Mouse (Mus musculus) embryonic facial prominence, embryonic 14.5 days (tissue): ENCODE data around the gene Herc4. TPM values are rescaled to one million over a fixed set of nuclear protein-coding genes. Genes with fewer than 3 reads are reported as not detected.

Source experiments
- ATAC-seq: fragments of 200-750 bp; cut with Nextera tagmentation; 2 replicates; pipeline ENCODE4 v1.8.0; 2017; ENCODE audit warnings: low read depth, moderate number of reproducible peaks, moderate TSS enrichment
- DNase-seq: peaks from one replicate; pipeline ENCODE4 v3.0.0-alpha.2; 2015; ENCODE audit warnings: low spot score
- H3K27ac ChIP-seq: fragments of 300-500 bp; sonication (generic); replicated peaks from 2 replicates; pipeline ENCODE4 v1.5.1; 2014; ENCODE audit warnings: low read depth, mild to moderate bottlenecking, low read length, moderate library complexity
- H3K27me3 ChIP-seq: fragments of 300-500 bp; sonication (generic); replicated peaks from 2 replicates; pipeline ENCODE4 v1.6.1; 2014; ENCODE audit warnings: low read length; ENCODE audit not compliant: control insufficient read depth, insufficient read depth
- H3K36me3 ChIP-seq: fragments of 300-500 bp; sonication (generic); 2 replicates; pipeline ENCODE4 v1.6.1; 2014; ENCODE audit warnings: low read length, mixed read lengths; ENCODE audit not compliant: control insufficient read depth, insufficient read depth
- H3K4me1 ChIP-seq: fragments of 300-500 bp; sonication (generic); 2 replicates; pipeline ENCODE4 v1.6.1; 2014; ENCODE audit warnings: antibody characterized with exemption, low read length; ENCODE audit not compliant: control insufficient read depth, insufficient read depth
- H3K4me2 ChIP-seq: fragments of 300-500 bp; sonication (generic); 2 replicates; pipeline ENCODE4 v1.6.1; 2014; ENCODE audit warnings: low read depth, mild to moderate bottlenecking, low read length, moderate library complexity, mixed read lengths
- H3K4me3 ChIP-seq: fragments of 300-500 bp; sonication (generic); 2 replicates; pipeline ENCODE4 v1.5.1; 2014; ENCODE audit warnings: low read depth, mild to moderate bottlenecking, low read length
- H3K9ac ChIP-seq: fragments of 300-500 bp; sonication (generic); 2 replicates; pipeline ENCODE4 v1.6.1; 2014; ENCODE audit warnings: low read depth, mild to moderate bottlenecking, low read length, moderate library complexity, mixed read lengths
- H3K9me3 ChIP-seq: fragments of 300-500 bp; sonication (generic); 2 replicates; pipeline ENCODE4 v1.6.1; 2016; ENCODE audit warnings: low read length; ENCODE audit not compliant: control insufficient read depth
- WGBS: fragments of 180-500 bp; shearing (Covaris S2); extraction: QIAGEN DNeasy Blood & Tissue Kit; methylation state at CpG from one replicate; pipeline ENCODE4 v1.1.7; 2014; 5-methylcytosine and 5-hydroxymethylcytosine counted together
- polyA plus RNA-seq: library from polyadenylated mRNA; unstranded; fragments of >200 nt; fragmentation: Nextera tagmentation; extraction: Ambion mirVana; gene quantifications from 2 replicates; pipeline ENCODE4 v1.2.1, GENCODE M21; 2014

Herc4 gene
- polyA plus RNA-seq, 1 experiment from 2014 or later = 38.6 TPM

- WGBS = 86% methylated on average over 1 of the region's 1 CpGs
- Histone ChIP-seq H3K27ac (no peak overlapping the region), H3K9me3 (no peaks in the 10 kb centered on the region), H3K4me1 (no peaks in the 10 kb centered on the region), H3K27me3 (no peaks in the 10 kb centered on the region), H3K36me3 (peaks cover 78% of the 10 kb centered on the region), H3K4me2 (no peak overlapping the region), H3K4me3 (no peak overlapping the region), H3K9ac (no peak overlapping the region)
- ATAC-seq (no peak), DNase-seq (no peak)
Observed at GRCm38 (mm10) chr10:63327091-63327490, 83.5 kb downstream of the Herc4 start.

DNA sequence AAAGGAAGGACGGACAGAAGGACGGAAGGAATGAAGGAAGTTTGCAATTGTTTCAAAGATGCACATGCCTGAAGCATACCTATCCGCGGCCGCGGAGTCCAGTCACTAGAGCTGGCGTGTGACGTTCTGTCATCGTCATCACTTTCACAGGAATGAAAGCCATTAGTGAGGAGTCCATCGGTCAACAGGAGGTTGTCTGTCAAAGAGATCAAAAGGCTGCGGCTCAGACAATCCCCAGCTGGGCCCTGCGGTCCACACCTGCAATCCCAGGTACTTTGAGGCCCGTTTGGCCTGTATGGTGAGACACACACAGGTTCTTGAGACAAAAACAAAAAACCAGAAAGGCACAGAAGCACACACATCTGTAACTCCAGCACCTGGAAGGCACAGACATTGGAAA, 93.3 kb downstream of the Herc4 start:
- no peak for DNase-seq
- ATAC-seq = no peak

GRCm38 (mm10) chr10:63337326-63337725, 93.7 kb downstream of the Herc4 start:
- peaks cover 26% of the 10 kb centered on the region for H3K36me3 ChIP-seq
- no peaks in the 10 kb centered on the region for H3K9me3 ChIP-seq
- peak overlapping the region; percentile 98 for H3K9ac ChIP-seq
- H3K4me1 ChIP-seq = peaks cover 11% of the 10 kb centered on the region
- peak overlapping the region; percentile 81 for H3K4me3 ChIP-seq
- ATAC-seq (no peak), DNase-seq (no peak)
- peak overlapping the region; percentile 71 for H3K4me2 ChIP-seq
- no peaks in the 10 kb centered on the region for H3K27me3 ChIP-seq
- WGBS = 20% methylated on average over 5 of the region's 5 CpGs
- H3K27ac ChIP-seq = no peak overlapping the region

More for the DNA sequence above, 93.3 kb downstream of the Herc4 start:
- Histone ChIP-seq H3K9ac (peak overlapping the region; percentile 98; the same call in 1 of the 2 replicates), H3K36me3 (peaks cover 26% of the 10 kb centered on the region), H3K4me3 (peak overlapping the region; percentile 81), H3K4me1 (peaks cover 11% of the 10 kb centered on the region), H3K9me3 (no peaks in the 10 kb centered on the region), H3K4me2 (peak overlapping the region; percentile 71), H3K27me3 (no peaks in the 10 kb centered on the region), H3K27ac (no peak overlapping the region)
- WGBS = 62% methylated on average over 13 of the region's 13 CpGs

GRCm38 (mm10) chr10:63337951-63338836, 94.6 kb downstream of the Herc4 start:
- Histone ChIP-seq H3K9me3 (no peaks in the 10 kb centered on the region), H3K27me3 (no peaks in the 10 kb centered on the region)
- 2% methylated on average over 31 of the region's 113 CpGs for WGBS

DNA sequence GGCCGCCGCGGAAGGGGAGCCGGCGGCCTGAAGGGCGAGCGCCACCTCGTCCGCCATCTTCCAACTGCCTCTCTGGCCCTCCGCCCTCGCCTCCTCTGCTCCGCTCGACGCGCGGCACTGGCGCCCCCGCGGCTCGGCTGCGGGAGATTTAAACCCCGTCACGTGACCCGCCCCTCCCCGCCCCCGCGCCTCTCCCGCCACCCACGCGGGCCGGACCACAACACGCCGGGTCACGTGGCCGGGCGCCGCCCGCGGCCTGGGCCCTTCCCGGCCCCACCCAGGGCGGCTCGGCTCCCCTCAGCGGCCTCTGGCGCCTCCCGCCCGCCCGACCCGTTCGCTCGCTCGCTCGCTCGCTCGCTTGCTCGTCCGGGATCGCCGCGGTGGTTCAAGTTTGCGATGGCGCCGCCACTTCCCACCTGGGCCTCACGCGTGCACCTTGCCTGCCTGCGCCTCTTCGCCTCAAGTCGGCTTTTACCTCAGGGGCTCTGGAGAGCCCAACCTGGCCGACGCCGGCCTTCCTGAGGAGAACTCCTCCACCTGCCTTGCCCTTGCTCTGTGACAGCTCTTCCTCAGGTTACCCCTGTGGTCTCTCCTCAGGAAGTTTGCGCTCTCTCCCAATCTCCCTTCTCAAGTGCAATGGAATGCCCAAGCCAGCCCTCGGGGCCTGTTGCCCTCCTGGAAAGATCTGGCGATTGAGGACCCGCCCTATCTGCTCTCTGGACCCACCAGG, 95.5 kb downstream of the Herc4 start:
- 2% methylated on average over 20 of the region's 74 CpGs for WGBS
- Histone ChIP-seq H3K36me3 (peaks cover 10% of the 10 kb centered on the region), H3K4me3 (peak overlapping the region; percentile 81), H3K27ac (peak overlapping the region; percentile 94), H3K4me1 (peaks cover 11% of the 10 kb centered on the region), H3K4me2 (peak overlapping the region; percentile 71), H3K27me3 (no peaks in the 10 kb centered on the region), H3K9ac (peak overlapping the region; percentile 98), H3K9me3 (no peaks in the 10 kb centered on the region)
- ATAC-seq (peak; percentile 95), DNase-seq (peak; percentile 96)

More at GRCm38 (mm10) chr10:63337951-63338836, 94.6 kb downstream of the Herc4 start:
- peaks cover 19% of the 10 kb centered on the region for H3K36me3 ChIP-seq
- H3K4me2 ChIP-seq = peak overlapping the region; percentile 71
- peak overlapping the region; percentile 81 for H3K4me3 ChIP-seq
- DNase-seq (peak; percentile 77), ATAC-seq (peak; percentile 82)
- peak overlapping the region; percentile 94 for H3K27ac ChIP-seq
- peak overlapping the region; percentile 98 for H3K9ac ChIP-seq
- H3K4me1 ChIP-seq = peaks cover 11% of the 10 kb centered on the region

GRCm38 (mm10) chr10:63341351-63341750, 97.7 kb downstream of the Herc4 start:
- Histone ChIP-seq H3K36me3 (no peaks in the 10 kb centered on the region; the same call in 1 of the 2 replicates), H3K9me3 (no peaks in the 10 kb centered on the region), H3K4me1 (peaks cover 11% of the 10 kb centered on the region), H3K9ac (no peak overlapping the region), H3K4me3 (no peak overlapping the region), H3K4me2 (no peak overlapping the region), H3K27me3 (no peaks in the 10 kb centered on the region), H3K27ac (no peak overlapping the region)
- 79% methylated on average over 2 of the region's 2 CpGs for WGBS
- no peak for DNase-seq
- no peak for ATAC-seq

DNA sequence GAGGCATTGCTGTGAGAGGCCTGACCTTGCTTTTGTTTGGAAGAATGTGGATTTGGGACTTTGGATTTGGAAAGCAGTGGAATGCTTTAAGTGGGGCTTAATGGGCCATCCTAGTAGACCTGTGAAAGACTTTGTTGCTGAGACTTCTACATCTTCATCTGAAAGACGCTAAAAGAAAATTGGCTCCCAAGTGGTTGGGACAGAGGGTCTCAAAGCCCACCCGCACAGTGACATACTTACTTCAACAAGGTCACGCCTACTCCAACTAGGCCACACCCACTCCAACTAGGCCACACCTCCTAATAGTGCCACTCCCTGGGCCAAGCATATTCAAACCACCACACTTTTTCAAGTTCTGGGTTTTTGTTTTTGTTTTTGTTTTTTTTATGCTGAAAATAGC, 101.1 kb downstream of the Herc4 start:
- ATAC-seq (no peak), DNase-seq (no peak)
- Histone ChIP-seq H3K27me3 (no peaks in the 10 kb centered on the region), H3K9me3 (no peaks in the 10 kb centered on the region), H3K36me3 (no peaks in the 10 kb centered on the region), H3K27ac (no peak overlapping the region), H3K4me3 (no peak overlapping the region), H3K4me2 (no peak overlapping the region), H3K4me1 (no peaks in the 10 kb centered on the region), H3K9ac (no peak overlapping the region)
- 87% methylated on average over 3 of the region's 3 CpGs for WGBS

GRCm38 (mm10) chr10:63348291-63348690, 104.7 kb downstream of the Herc4 start:
- DNase-seq = no peak
- H3K4me2 ChIP-seq = no peak overlapping the region
- no peak overlapping the region for H3K9ac ChIP-seq
- H3K27ac ChIP-seq = no peak overlapping the region
- no peaks in the 10 kb centered on the region for H3K4me1 ChIP-seq
- H3K27me3 ChIP-seq = no peaks in the 10 kb centered on the region
- no peaks in the 10 kb centered on the region for H3K36me3 ChIP-seq
- no peaks in the 10 kb centered on the region for H3K9me3 ChIP-seq
- 30% methylated on average over 3 of the region's 3 CpGs for WGBS
- H3K4me3 ChIP-seq = no peak overlapping the region
- no peak for ATAC-seq
